Mouse (Mus musculus) cerebellum, postnatal 4 days (tissue): ENCODE results near the gene Herc6.

Source experiments
- DNase-seq, 2 experiments: peaks; one replicate each; pipeline ENCODE4 v3.0.0; 2022; ENCODE audit warnings: low spot score in 2 of 2, mixed read lengths in 1 of 2

The Herc6 gene

DNA sequence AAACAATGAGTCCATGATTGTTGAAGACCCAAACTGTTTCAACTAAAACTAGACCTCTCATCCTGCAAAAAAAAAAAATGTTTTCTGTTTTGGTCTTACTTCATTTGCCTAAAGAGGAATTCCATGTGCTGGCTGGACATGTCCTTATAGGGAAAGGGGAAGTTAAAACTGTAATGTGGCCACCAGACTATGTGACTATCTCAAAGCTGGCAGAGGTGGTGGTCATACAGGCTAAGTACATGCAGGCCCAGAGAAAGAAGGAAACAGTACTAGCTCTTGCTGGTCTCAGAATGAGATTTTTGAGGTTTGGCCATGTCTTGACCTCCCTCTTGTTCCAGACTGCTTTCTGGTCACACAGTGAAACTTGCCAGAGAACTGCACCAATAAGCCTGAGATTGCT lies 9.2 kb upstream of the Herc6 start:
- no peak for DNase-seq

DNA sequence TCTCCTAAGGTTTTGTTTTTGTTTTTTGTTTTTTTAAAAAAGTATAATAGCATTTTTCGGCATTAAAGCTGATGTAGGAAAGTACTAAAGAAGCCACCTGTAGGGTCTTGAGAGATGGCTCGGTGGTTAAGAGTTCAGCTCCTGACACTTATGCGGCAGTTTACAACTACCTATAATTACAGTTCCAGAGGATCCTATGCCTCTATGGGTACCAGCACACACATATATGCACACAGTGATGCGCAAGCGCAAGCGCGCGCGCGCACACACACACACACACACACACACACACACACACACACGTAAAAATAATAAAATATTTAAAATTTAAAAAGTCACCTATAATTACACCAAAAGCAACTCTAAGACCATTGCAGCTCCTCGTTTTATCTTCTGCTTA lies 795 bp downstream of the Herc6 start:
- no peak for DNase-seq

DNA sequence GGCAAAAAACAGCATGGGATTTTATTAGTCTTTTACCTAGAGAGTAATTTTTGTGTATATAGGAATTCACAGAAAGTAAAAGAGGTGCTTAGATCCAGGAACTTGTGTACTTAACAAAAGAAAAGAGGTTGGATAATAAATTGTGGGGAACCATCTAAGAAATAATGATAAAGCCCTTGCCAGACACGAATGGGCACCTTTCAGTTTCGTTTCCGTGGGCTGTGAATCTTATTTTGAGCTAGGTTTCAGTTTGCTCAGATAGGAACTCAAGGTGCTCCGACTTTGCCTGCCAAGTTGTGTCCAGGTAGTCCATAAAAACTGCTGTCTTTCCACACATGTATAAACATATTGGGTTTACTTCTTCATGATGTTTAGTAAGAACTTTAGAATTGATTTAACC lies 1.6 kb downstream of the Herc6 start:
- no peak for DNase-seq

DNA sequence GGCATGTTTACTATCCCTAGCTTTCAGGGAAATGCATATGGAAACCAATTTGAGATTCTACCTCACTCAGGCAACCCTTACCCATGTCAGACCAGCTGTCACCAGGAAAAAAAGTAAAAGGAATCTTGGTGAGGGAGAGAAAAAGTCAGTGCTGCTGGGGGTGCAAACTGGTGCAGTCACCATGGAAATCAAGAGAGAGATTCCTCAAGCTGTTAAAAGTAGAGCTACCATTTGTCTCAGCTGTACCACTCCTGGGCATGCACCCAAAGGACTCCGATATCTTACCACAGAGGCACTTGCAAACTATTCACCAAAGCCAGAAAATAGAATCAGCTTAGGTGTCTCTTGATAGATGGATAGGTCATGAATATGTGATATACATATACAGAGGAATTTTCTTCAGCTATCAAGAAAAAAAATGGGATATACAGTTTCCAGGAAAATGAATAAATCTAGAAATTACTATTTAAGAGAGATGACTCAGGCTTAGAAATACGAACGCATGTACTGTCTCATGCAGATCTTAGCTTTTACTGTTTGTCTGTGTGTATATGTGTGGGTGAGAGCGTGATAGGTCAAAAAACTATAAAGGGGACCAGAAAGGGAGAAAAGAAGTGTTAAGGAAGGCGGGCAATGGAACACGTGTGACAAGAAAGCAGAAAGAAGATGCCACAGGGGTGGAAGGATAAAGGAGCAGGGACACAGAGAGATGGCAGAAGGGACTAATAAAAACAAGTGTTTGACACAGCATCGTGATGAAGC lies 24.9 kb downstream of the Herc6 start:
- no peak for DNase-seq

DNA sequence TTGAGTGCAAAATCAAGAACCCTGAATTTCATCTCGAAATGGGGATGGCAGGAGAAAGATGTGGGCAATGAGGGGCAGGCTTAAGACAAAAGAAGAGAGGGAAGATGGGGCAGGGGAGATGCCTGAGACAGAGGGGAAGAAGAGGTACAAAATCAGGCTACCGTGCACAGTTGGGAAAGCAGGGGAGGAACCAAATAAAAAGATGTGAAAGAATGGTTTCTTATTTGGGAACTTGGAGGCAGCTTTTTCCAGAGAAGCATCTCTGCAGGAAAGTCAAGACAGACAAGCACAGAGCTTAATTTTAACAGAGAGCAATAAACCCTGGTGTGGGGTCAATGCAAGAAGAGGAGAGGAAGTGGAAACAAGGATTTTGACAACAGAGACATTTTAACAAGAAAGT lies 27.2 kb downstream of the Herc6 start:
- DNase-seq, result no peak

DNA sequence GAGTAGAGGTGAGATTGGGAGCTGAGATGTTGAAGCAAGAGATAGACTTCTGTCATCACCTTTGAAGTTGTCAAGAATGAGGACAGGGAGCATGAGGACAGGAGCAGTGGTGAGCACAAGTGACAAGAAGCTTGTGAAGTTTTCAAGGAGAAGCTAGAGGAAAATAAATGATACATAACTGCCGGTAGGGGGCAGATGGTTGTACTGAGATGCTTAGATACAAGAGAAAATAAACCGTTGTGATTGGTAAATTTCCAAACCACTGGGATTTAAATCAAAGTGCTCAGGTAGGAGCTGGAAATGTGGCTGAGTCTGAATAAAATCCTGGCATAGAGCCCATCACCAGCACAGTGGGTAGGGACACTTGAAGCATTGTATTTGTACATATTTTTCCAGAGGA lies 28.8 kb downstream of the Herc6 start:
- DNase-seq, result no peak

DNA sequence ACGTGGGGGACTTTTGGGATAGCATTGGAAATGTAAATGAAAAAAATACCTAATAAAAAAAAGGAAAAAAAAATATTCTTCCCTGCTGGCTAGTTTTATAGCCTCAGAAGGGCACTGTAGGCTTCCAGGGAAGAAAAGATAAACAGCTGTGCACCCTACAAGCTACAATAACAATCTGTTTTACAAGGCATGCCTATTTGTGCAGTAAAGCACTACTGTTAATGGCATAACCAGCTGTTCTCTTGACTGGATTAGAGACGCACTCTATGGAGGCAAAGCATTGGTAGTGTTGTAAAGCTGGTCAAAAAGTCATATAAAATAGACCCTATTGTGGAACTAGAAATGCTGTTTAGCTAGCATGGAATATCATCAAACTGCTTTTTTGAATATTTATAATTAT lies 35.0 kb downstream of the Herc6 start:
- DNase-seq, result no peak

DNA sequence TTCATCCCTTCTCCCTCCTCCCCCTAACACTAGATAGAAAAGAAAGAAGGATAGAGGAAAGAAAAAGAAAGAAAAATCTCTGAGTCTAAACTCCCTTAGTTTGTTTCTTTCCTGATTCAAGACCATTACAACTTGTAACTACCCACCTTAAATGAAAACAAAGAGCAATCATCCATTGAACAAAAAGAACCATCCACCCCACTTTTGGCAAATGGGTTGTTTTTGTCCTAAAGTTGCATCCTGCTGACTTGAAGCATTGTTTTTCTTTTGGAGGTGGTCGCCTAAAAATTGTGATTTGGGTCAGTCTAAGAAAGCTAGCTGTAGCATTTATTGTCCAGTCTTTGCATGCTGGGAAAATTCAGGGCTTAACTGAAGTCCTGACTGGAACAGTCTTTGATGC lies 58.7 kb downstream of the Herc6 start:
- no peak for DNase-seq

DNA sequence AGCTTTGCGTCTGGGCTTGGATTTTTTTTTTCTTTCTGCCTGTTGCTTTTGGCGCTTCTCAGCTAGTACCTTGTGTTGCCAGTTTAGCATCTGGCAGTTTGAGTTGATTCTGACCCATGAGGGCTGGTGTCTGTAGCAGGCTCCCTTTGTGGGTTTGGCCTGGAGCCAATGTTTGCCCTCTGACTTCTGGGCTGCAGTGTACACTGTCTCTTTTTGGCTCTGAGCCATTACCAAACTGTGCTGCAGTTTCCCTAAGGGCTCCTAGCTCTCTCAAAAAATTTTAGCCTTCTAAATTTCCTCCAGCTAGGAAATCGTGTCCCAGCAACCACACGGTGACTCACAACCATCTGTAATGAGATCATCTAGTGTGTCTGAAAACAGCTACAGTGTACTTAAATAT lies 61.0 kb downstream of the Herc6 start:
- peak in 1 of 2 experiments; percentile 67 for DNase-seq

DNA sequence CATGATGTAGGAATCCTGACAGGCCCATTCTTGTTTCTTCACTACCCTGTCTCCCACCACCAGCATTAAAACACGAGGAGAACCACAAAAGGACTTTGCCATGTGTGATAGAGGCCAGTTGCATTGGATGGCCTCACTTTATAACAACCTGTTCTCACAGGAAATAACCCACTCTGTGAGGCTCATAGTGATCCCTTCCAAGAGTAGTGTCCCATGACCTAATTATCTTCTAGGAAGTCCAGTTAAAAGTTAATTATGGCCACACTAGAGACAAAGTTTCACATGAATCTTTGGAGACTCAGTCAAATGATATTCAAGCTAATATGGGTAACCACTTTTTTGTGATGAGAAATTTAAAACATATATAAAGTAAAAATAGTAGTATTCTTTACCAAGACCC lies 66.5 kb downstream of the Herc6 start:
- DNase-seq, result no peak

DNA sequence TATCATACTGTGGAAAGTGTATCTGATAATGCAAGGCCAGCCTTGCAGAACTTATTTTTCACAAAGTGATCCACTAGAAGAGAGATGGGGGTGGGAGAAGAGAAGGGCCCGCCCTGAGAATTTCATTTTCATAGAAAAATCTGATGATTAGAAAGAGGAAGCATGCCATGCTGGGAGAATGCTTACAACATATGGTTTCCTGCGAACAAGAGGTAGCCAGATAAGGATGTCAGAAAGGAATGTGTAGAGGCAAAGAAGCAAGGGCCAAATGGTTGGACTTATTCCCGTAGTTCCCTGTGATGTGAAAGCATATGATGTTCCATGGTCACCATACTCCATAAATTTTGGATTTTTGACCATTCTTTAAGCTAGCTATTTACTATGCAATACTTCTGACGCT lies 80.5 kb downstream of the Herc6 start:
- DNase-seq, result no peak

DNA sequence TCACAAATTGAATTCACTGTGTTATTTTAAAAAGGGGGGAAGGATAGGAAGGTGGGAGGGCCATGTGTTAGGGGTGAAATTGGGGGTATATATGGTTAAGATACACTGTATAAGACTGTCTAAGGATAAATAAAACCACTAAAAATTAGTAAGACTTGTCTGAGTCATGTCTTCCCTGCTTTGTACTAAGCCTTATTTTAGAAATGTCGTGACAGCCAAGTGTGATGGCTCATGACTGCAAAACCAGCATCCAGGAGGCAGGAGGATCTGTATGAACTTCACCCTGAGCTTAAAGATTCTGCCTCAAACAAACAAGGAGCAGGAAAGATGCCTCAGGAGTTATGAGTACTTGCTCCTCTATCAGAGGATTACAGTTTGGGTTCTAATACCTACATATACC lies 103.4 kb downstream of the Herc6 start:
- DNase-seq, result no peak

DNA sequence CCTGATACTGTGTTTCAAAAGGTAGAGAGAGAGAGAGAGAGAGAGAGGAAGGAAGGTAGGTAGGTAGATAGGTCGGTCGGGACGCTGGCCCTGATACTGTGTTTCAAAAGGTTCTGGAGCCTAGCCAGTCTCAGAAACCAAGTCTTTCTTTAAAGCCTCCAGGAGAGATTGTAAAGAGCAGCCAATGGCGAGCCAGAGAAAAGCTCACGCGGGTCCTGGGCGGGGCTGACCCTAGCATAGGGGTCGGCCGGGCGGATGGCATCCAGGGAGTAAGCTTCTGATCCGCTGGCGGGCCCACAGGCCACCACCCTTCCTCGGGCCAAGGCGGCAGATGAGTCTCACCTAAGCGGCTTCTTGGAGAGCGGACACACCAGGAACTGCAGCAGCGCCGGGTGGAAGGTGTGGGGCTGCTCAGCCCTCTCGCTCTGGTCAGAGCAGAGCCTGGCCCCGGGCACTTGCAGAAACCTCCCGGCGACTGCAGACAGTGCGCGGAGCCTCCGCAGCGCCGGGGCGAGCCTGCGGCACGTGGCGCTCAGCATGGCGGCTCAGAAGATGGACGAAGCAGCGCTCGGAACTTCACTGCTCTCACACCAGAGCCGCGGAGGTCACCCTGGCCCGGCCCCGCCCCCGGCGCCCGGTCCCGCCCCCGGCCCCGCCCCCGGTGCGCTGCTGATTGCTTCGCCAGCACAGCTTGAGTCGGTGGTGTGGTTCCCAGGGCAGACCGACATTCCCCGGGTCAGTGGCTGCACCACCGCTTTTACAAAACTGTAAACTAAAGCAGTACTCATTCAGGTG lies 110.9 kb downstream of the Herc6 start, which contains the start of gene Pyurf:
Pyurf (minus strand) TSS at position 612 of the 795 bp plus-strand sequence.
- DNase-seq, result peak; percentile 53 to 78

DNA sequence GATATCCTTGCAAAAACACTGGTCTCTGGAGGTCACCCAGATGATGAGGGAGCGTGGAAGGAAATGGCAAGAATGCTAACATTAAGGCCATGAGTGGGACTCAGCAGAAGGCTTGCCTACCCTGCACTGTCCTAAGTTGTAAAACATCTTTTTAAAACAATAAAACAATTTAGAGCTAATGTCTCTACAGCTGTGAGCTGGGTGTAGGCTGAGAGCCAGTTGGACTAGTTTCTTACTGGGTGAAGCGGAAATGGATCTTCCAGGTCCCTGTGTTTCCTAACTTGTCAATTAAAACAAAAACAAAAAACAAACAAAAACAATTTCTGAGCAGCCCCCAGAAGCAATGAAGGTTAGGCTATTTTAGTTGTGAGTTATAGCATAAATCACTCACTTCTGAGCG lies 112.3 kb downstream of the Herc6 start:
- DNase-seq, result no peak

DNA sequence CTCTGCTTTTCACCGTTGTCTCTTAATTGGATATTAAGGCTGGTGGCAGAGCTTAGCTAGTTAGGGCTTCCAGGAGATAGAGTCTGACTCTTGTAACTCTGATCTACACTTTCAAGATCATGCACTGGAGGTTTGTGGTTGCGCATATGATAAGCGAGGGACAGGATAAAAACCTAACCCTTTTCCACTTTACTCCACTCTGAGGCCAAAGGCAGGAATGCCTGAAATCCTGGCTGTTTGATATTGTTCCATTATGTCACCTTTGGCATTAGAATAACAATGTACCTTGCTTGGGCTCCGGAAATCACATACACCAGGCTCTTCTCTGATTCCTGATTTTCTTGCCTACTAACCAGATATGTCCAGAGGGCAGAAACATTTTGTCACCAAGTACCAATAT lies 120.9 kb downstream of the Herc6 start:
- DNase-seq, result no peak

DNA sequence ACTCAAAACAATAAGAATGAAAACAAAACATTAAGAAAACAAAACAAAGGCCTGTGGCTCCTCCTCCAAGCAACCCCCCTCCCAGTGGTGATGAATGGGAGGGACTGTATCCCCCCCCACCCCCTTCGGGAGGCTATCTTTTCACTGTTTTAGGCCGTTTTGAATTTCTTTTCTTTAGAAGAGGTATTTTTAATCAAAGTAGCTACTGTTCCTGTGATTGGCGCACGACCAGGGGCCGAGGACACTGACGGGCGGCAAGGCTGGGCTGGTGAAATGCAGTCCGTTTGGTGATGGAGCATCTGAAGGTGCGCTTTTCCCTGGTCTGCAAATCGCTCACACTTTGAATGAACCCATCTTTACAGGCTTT lies 121.6 kb downstream of the Herc6 start, which contains the start of gene Lancl2:
Lancl2 (plus strand) TSS at position 165 of the 367 bp plus-strand sequence.
- peak; percentile 29 to 43 for DNase-seq

DNA sequence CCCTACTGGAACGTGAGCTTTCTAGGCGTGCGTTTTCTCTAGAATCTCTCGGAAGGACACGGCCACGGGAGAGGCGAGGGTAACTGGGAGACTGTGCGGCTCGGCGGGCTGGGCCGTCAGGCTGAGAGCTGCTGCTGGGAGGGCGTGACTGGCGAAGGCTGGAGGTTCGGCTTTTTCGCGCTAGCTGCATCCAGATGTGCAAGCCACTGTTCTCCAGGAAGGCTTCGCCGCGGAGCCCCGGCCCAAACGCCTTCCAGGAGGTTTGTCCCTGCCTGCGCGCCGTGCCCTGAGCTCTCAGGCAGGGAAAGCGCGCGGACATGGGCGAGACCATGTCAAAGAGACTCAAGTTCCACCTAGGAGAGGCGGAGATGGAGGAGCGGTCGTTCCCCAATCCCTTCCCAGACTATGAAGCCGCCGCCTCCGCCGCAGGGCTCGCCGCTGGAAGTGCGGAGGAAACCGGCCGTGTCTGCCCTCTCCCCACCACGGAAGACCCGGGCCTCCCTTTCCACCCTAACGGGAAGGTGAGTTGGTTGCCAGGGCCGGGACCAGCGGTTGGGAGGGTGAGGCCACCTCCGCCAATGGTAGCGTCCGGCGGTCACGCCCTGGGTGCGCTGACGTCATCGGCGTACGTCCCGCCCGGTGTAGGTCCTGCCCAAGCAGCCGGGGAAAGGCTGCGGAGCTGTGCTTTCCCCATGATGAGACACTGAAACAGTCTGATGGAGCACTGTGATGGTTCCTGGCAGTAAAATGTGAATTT lies 122.1 kb downstream of the Herc6 start:
- DNase-seq, result peak; percentile 85 to 94

DNA sequence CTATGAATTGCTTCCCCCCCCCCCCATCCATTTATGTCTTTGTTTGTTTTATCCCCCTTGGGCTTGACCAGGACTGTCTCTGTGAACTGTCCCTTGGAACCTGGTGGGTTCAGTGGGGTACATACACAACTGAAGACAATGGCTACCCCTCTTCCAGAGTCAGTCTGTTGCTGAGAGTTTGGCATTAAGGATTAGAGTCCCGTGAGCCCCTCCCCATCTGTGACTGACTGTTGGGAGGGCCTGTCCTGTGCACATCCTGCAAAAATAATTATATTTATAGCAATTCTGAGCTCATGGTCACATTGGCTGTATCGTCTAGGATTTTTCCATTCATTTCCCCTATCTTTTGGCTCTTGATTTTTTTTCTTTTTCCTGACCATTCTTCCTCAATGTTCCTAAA lies 122.9 kb downstream of the Herc6 start:
- no peak for DNase-seq

DNA sequence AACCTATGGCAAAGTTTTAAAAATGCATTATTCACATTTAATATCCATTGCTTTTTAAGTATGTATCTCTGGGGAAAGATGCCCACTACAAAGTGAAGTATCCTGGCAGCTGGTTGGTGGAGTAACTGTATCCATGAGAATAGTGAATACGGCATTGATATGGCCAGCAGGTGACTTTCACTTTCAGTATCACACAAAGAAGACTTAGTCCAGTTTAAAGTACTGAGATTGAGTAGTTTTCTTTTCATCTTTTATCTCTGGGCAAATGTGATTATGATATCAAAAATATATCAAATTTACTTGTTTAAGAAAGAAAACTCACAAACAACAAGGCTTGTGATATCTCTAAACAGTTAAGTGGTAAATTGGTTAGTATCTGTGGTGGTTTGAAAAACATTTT lies 125.9 kb downstream of the Herc6 start:
- DNase-seq, result no peak

DNA sequence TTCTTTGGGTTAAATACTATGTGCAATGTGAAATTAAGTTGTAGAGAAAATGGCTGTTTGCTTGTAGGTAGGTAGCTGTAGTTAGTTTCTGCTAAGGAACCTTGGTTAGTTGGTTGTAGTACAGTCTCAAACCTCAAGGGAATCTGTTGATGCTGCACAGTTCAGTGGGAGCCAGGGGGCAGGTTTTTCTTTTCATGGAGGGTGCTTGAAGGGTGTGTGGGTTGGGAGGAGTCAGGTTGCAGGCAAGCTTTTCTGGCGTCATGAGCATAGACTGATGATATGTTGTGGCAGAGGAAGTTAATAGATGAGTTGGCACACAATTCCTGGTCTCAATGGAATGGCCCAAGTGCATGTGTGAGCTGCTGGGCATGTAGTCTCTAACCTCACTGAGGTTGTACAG lies 130.9 kb downstream of the Herc6 start:
- no peak for DNase-seq
